Mouse (Mus musculus): ENCODE measurements around the gene Akap12. TPM values are rescaled to one million over a fixed set of nuclear protein-coding genes. Genes with fewer than 3 reads are reported as not detected.

Akap12 gene
- polyA plus RNA-seq, 1 experiment, result 149 TPM

DNA sequence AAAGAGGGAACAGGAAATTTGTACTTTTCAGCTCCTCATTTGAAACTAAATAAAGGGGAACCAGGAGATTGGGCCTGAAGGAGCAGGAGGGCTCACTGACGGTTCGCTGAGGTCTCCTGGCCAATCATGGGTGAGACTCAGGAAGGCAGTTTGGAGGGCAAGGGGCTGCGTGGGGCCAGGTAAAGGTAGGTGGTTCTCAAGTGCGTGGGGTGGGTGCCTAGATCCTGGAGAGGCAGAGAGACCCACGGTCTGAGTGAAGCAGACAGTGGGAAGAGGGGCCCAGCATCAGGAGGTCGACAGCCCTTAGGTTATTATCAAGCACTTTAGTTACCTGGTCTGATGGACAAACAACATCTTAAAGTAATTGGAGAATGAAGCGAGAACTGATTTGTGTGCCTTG, 108.1 kb downstream of the Akap12 start:
- H3K4me3 ChIP-seq (ENCODE audit: insufficient read depth, low read length), result no peak overlapping the region
- TF ChIP-seq CTCF (IDR thresholded peaks at IDR 0.05; ENCODE audit: borderline replicate concordance, insufficient read depth, low read length) (no peak), POLR2A (IDR thresholded peaks at IDR 0.05; ENCODE audit: low read depth, low read length) (no peak)
- peaks cover 2% of the 10 kb centered on the region; the same call in 1 of the 2 replicates for H3K4me1 ChIP-seq (ENCODE audit: control insufficient read depth, insufficient read depth, low read length)
- no peak overlapping the region for H3K27ac ChIP-seq (ENCODE audit: insufficient read depth, low read length)

DNA sequence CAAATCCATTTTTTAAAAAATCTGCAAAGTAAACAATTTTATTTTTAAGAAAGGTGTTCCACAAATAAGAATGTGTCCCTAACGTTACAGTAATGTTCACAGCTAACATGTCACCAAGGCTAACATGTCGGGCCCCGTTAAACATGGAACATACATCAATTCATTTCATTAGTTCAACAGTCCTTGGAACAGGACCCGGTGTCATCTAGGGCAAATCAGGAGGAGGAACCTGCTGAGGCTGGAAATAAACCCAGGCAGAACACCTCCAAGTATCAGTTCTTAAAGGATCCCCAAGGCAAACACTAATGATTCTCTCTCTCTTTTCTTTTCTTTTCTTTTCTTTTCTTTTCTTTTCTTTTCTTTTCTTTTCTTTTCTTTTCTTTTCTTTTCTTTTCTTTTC, 108.6 kb downstream of the Akap12 start:
- TF ChIP-seq CTCF (IDR thresholded peaks at IDR 0.05; ENCODE audit: borderline replicate concordance, insufficient read depth, low read length) (no peak), POLR2A (IDR thresholded peaks at IDR 0.05; ENCODE audit: low read depth, low read length) (no peak)
- H3K4me1 ChIP-seq (ENCODE audit: control insufficient read depth, insufficient read depth, low read length), result peaks cover 2% of the 10 kb centered on the region; the same call in 1 of the 2 replicates
- no peak overlapping the region for H3K4me3 ChIP-seq (ENCODE audit: insufficient read depth, low read length)
- H3K27ac ChIP-seq (ENCODE audit: insufficient read depth, low read length), result no peak overlapping the region

DNA sequence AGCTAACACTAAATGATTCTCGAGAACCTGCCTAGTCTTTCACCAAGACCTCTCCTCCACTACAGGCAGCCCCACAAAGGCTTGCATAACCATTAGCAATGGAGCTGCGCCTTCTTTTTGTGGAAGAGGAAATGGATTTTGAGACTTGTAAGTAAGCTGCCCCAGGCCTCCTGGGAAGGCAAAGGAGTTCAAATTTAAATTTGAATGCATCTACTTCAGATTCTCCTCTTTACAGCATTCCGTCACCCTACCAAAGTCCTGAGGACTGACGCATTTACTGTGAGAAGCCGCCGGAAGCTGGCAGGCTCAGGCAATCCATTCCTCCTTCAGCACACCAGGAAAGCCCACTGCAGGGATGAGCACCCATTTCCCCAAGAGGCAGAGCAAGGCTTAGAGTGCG, 109.1 kb downstream of the Akap12 start:
- Histone ChIP-seq H3K4me3 (ENCODE audit: insufficient read depth, low read length) (no peak overlapping the region), H3K4me1 (ENCODE audit: control insufficient read depth, insufficient read depth, low read length) (peaks cover 2% of the 10 kb centered on the region; the same call in 1 of the 2 replicates), H3K27ac (ENCODE audit: insufficient read depth, low read length) (no peak overlapping the region)
- no peak for TF ChIP-seq POLR2A (IDR thresholded peaks at IDR 0.05; ENCODE audit: low read depth, low read length)
- TF ChIP-seq CTCF (IDR thresholded peaks at IDR 0.05; ENCODE audit: borderline replicate concordance, insufficient read depth, low read length), result no peak

DNA sequence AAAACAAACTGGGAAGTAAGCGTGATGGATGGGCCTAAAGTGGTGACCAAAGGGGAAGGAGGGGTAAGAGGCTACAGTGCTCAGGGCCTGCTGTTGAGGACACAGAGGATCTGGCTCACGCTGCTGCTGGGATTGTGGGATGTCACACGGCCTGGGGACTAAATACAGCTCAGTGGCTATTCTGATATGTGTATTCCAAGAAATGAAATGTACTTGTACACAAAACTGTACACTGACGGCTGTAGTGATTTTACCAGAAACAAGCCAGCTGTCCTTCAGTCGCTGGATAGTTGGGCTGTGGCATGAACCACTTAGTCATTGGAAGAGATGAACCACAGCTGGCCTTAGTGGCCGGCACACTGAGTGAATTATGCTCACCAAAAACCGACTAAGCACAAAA, 110.3 kb downstream of the Akap12 start:
- peaks cover 6% of the 10 kb centered on the region; the same call in 1 of the 2 replicates for H3K4me1 ChIP-seq (ENCODE audit: control insufficient read depth, insufficient read depth, low read length)
- no peak overlapping the region for H3K27ac ChIP-seq (ENCODE audit: insufficient read depth, low read length)
- H3K4me3 ChIP-seq (ENCODE audit: insufficient read depth, low read length), result no peak overlapping the region
- no peak for TF ChIP-seq CTCF (IDR thresholded peaks at IDR 0.05; ENCODE audit: borderline replicate concordance, insufficient read depth, low read length)

DNA sequence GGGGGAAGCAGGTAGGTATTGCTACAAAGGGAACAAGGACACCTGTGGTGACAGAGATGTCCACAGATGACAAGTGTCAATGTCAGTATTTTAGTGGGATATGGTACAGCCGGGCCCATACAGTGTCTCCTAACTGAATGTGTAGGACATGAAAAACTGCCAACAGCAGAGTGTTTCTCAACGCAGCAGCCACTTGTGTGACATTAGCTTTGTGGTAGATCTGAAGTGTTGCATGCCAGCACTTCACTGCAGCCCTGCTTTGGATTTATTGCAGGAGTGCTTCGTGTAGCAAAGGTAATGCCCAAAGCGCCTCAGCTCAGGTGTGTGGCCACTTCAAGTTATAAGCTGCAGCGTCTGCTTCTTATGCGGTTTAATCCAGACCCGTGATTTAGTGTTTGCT, 110.8 kb downstream of the Akap12 start:
- Histone ChIP-seq H3K4me3 (ENCODE audit: insufficient read depth, low read length) (no peak overlapping the region), H3K4me1 (ENCODE audit: control insufficient read depth, insufficient read depth, low read length) (peaks cover 6% of the 10 kb centered on the region; the same call in 1 of the 2 replicates), H3K27ac (ENCODE audit: insufficient read depth, low read length) (no peak overlapping the region)
- no peak for TF ChIP-seq CTCF (IDR thresholded peaks at IDR 0.05; ENCODE audit: borderline replicate concordance, insufficient read depth, low read length)
- no peak for TF ChIP-seq POLR2A (IDR thresholded peaks at IDR 0.05; ENCODE audit: low read depth, low read length)

DNA sequence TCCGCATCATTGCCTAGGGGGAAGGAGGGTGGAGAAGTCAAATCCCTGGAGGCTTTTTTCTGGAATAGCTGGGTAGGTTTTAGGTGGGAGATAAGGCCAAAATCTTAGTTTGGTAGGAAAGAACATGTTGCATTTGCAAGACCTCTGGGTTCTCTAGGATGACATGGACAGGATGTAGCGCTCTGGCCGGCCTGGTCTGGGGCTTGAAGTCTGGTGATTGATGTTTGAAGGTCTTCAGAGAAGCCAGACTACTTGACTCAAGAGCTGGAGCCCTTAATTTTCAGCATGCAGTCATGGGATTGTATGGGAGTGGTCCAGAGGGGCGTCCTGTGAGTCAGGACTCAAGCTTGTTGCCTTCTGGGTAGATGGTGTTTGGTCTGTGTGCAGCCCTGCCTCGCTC, 114.6 kb downstream of the Akap12 start:
- no peak for TF ChIP-seq POLR2A (IDR thresholded peaks at IDR 0.05; ENCODE audit: low read depth, low read length)
- no peak for TF ChIP-seq CTCF (IDR thresholded peaks at IDR 0.05; ENCODE audit: borderline replicate concordance, insufficient read depth, low read length)
- no peak overlapping the region for H3K4me3 ChIP-seq (ENCODE audit: insufficient read depth, low read length)
- no peak overlapping the region for H3K27ac ChIP-seq (ENCODE audit: insufficient read depth, low read length)
- H3K4me1 ChIP-seq (ENCODE audit: control insufficient read depth, insufficient read depth, low read length), result peaks cover 9% of the 10 kb centered on the region; the same call in 1 of the 2 replicates

GRCm38 (mm10) chr10:4384244-4384643, 118.1 kb downstream of the Akap12 start:
- H3K27ac ChIP-seq (ENCODE audit: insufficient read depth, low read length), result no peak overlapping the region
- H3K4me3 ChIP-seq (ENCODE audit: insufficient read depth, low read length), result no peak overlapping the region
- TF ChIP-seq CTCF (IDR thresholded peaks at IDR 0.05; ENCODE audit: borderline replicate concordance, insufficient read depth, low read length) (no peak), POLR2A (IDR thresholded peaks at IDR 0.05; ENCODE audit: low read depth, low read length) (no peak)
- 0 out of 2 replicates have a peak, but pooled peaks cover 7% of the 10 kb centered on the region for H3K4me1 ChIP-seq (ENCODE audit: control insufficient read depth, insufficient read depth, low read length)

- no peak for TF ChIP-seq CTCF (IDR thresholded peaks at IDR 0.05; ENCODE audit: borderline replicate concordance, insufficient read depth, low read length)
- TF ChIP-seq POLR2A (IDR thresholded peaks at IDR 0.05; ENCODE audit: low read depth, low read length), result peak; percentile 96
- Histone ChIP-seq H3K4me3 (ENCODE audit: insufficient read depth, low read length) (peak overlapping the region; percentile 77), H3K27ac (ENCODE audit: insufficient read depth, low read length) (peak overlapping the region; percentile 98), H3K4me1 (ENCODE audit: control insufficient read depth, insufficient read depth, low read length) (peaks cover 10% of the 10 kb centered on the region)
Observed at GRCm38 (mm10) chr10:4386609-4387591, 120.7 kb downstream of the Akap12 start.

DNA sequence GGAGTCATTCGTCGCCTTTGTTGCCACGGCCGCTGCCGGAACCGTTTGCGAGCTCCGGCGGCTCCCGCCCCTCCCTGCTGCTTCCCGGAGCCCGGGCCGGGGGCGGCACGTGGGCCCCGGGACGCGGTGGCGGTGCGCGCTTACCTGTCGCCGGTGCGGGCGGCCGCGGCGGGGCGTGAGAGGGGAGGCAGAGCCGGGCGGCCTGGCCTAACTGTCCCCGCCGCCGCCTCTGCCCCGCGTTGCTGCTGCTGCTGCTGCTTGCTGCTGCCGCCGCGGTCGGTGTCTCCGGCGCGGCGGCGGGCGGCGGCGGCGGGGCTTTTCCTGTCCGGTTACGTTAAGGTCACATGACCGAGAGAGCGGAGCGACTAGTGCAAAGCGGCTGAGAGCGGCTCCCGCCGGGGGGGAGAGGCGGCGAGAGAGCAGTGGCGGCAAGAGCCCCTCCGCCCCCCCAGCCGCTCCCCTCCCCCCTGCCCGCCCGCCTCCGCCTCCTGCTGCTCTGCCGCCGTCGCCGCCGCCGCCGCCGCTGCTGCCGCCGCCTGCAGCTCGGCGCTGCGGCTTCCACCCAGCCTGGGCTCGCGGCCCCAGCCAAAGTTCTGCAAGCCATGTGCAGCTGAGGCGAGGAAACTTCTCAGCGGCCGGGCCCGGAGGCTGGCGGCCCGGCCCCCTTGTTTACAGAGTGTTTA, 121.7 kb downstream of the Akap12 start, which contains the start of gene Zbtb2:
TSS of gene Zbtb2 (minus strand) at position 408 of the 683 bp plus-strand sequence.
- Histone ChIP-seq H3K4me3 (ENCODE audit: insufficient read depth, low read length) (peak within 1 kb of the TSS; percentile 83), H3K4me1 (ENCODE audit: control insufficient read depth, insufficient read depth, low read length) (peaks cover 10% of the 10 kb centered on the region), H3K27ac (ENCODE audit: insufficient read depth, low read length) (peak within 1 kb of the TSS; percentile 98)
- TF ChIP-seq CTCF (IDR thresholded peaks at IDR 0.05; ENCODE audit: borderline replicate concordance, insufficient read depth, low read length), result no peak
- TF ChIP-seq POLR2A (IDR thresholded peaks at IDR 0.05; ENCODE audit: low read depth, low read length), result no peak

All from embryonic fibroblast, embryonic 13.5 days (primary cell).